In genomic region chr9:60024971-60025370, GRCm38 (mm10) we compare ENCODE assay signal across 11 mouse cellular contexts.
DNase-seq lines count a peak whose midpoint lies in the region; ATAC-seq and TF ChIP-seq lines count a peak whose summit lies in the region.
"Had no signal": no experiment of that assay in that cellular context is flagged by ENCODE, and none has a peak within 500 bp of the region (broad histone marks: within the 10 kb centered on the region; RNA-seq: fewer than 3 reads in every experiment).

No protein-coding gene starts in this region.

- no peak overlapping the region for H3K4me3 ChIP-seq in lung, embryonic 16.5 days (ENCODE audit: low read length)
- no peak overlapping the region for H3K4me3 ChIP-seq in myocyte
- H3K4me3 ChIP-seq: embryonic facial prominence, embryonic 15.5 days; heart, embryonic 12.5 days had no signal

- peak; percentile 51; the same call in 1 of the 2 replicates for ATAC-seq in lung, embryonic 16.5 days (ENCODE audit: low read depth)
- ATAC-seq: activated CD4-positive, CD25-positive, alpha-beta regulatory T cell, adult 4 months had no signal

- H3ac ChIP-seq in myocyte (ENCODE audit: control insufficient read depth, insufficient read length): no peak overlapping the region

- no peak overlapping the region for H3K9ac ChIP-seq in lung, embryonic 16.5 days (ENCODE audit: low read length)
- H3K9ac ChIP-seq: embryonic facial prominence, embryonic 15.5 days; heart, embryonic 12.5 days had no signal

- H3K4me2 ChIP-seq in lung, embryonic 16.5 days (ENCODE audit: low read depth, low read length): no peak overlapping the region
- no peak overlapping the region for H3K4me2 ChIP-seq in myocyte (ENCODE audit: low read depth)
- H3K4me2 ChIP-seq: embryonic facial prominence, embryonic 15.5 days; heart, embryonic 12.5 days had no signal

- H3K79me2 ChIP-seq in myocyte (ENCODE audit: control insufficient read depth, insufficient read depth): no peaks in the 10 kb centered on the region

- no peak overlapping the region for H3K27ac ChIP-seq in lung, embryonic 16.5 days (ENCODE audit: low read length)

- no peaks in the 10 kb centered on the region for H3K36me3 ChIP-seq in lung, embryonic 16.5 days (ENCODE audit: control insufficient read depth, insufficient read depth, low read length)
- no peaks in the 10 kb centered on the region for H3K36me3 ChIP-seq in myocyte (ENCODE audit: control insufficient read depth, insufficient read depth)
- H3K36me3 ChIP-seq: embryonic facial prominence, embryonic 15.5 days; heart, embryonic 12.5 days had no signal

- TF ChIP-seq POLR2A in myocyte (IDR thresholded peaks at IDR 0.05; ENCODE audit: insufficient read length, low read depth): no peak

- intact Hi-C loops in heart, postnatal 10 days (cut with DNase I): no loop called here

- no peaks in the 10 kb centered on the region for H3K27me3 ChIP-seq in lung, embryonic 16.5 days (ENCODE audit: control insufficient read depth, insufficient read depth, low read depth, low read length)
- H3K27me3 ChIP-seq in myocyte (ENCODE audit: control insufficient read depth, insufficient read depth, insufficient read length): peaks cover 4% of the 10 kb centered on the region
- H3K27me3 ChIP-seq: embryonic facial prominence, embryonic 15.5 days; heart, embryonic 12.5 days had no signal

- peaks cover 9% of the 10 kb centered on the region; the same call in 1 of the 2 replicates for H3K4me1 ChIP-seq in lung, embryonic 16.5 days (replicated peaks; ENCODE audit: control insufficient read depth, insufficient read depth, low read length)

- 18% methylated on average over 5 of the region's 5 CpGs for WGBS in lung, embryonic 16.5 days

- H3K9me3 ChIP-seq in lung, embryonic 16.5 days (ENCODE audit: control insufficient read depth, low read length): no peaks in the 10 kb centered on the region
- H3K9me3 ChIP-seq: embryonic facial prominence, embryonic 15.5 days; heart, embryonic 12.5 days had no signal

- peak; percentile 15 to 35 for DNase-seq in heart, postnatal 10 days
- no peak for DNase-seq in heart, adult 8-10 months (ENCODE audit: low spot score)
- no peak for DNase-seq in lung, postnatal 14 days
- peak; percentile 75 for DNase-seq in R1 (ENCODE audit: low read depth, low spot score)
- no peak for DNase-seq in T-cell, adult 2 months (ENCODE audit: low spot score)
- DNase-seq in urinary bladder, adult 18-20 months (ENCODE audit: low spot score in 2 of 2): no peak

TF ChIP-seq in myocyte, 11 proteins besides CTCF, POLR2A, EP300 and RAD21:
- TF ChIP-seq TCF3 (IDR thresholded peaks at IDR 0.05; ENCODE audit: insufficient read length, low read depth) (no peak), POLR2AphosphoS2 (IDR thresholded peaks at IDR 0.05; ENCODE audit: insufficient read length, low read depth) (no peak), USF1 (IDR thresholded peaks at IDR 0.05; ENCODE audit: low read depth) (no peak), MYOD1 (IDR thresholded peaks at IDR 0.05; ENCODE audit: control insufficient read depth in 1 of 3, insufficient read length in 2 of 3, low read depth in 2 of 3) (peak in 2 of 3 experiments; percentile 16 to 52), MYOG (IDR thresholded peaks at IDR 0.05; ENCODE audit: control insufficient read depth in 1 of 3, insufficient read depth in 1 of 3, insufficient read length in 2 of 3, low read depth in 2 of 3) (peak in 1 of 3 experiments; percentile 13)

Comparison
In these comparisons a context has a peak if more than half of its experiments do, and no peak if none do; other contexts are left out.
1. DNase-seq: peak in heart, postnatal 10 days (2 of 2) and R1 (single experiment); none in heart, adult 8-10 months (single experiment), lung, postnatal 14 days (single experiment), T-cell, adult 2 months (single experiment) and urinary bladder, adult 18-20 months (0 of 2).